Mouse (Mus musculus): Measurements from ENCODE around the gene Nlrc5.
"Not testable (repeated sequence)": the region's sequence is repeated elsewhere in the genome, so short reads cannot be mapped to it uniquely, and the experiment has no call there.

Nlrc5 gene

DNA sequence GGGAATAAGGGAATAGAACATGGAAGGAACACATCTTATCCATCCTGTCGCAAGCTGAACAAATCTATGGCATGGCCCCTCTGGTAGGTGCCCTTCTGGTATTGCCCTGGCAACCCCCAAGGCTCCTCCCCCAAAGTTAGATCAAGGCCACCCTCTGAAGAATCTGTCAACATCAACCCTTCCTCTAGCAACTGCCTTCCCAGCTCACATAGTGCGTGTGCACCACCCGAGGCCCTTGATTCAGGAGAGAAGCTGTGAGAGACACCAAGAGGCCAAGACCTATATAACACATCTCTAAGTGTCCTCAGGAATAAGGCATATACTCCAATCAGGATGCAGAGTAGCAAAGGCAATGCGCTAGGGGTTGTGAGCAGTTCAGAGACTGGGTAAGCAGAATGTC is 11.9 kb upstream of the Nlrc5 start:
- DNase-seq, result no peak

DNA sequence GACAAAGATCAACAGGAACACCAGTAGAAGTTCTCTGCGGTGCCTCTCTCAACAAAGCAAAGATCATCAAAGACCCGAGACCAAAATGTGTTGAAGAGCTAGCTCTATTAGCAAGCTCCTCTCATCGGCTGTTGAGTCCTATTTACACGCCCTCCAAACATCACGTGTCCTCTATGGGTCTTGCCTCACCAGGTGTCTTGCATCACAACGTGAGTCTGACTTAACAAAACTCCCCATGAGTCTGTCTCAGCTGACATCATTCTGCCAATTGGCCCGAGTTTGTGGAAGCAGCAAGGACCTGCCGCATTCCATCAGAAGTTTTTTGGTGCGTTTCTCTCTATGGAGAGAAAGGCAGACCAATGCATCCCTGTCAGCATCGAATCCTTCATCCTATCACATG is 6.2 kb upstream of the Nlrc5 start:
- DNase-seq, result peak; percentile 60

DNA sequence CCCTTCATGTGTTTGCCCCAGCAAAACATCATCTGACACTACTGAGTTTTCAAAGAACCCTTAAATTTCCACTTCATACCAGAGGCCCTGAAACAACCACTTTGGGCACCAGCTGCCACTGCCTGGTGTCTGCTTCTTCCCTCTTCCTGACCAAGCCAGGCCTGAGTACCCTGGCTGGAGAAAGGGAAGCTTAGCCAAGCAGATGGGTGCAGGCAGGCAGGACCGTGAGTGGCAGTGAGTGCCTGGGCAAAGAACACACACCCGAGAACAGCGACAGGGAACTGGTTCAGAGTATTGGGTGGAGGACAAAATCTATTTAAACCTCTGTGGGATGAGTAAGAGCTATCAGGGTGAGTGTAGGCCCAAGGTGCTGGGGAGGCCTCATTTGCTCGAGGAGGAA is 5.7 kb upstream of the Nlrc5 start:
- DNase-seq, result no peak

DNA sequence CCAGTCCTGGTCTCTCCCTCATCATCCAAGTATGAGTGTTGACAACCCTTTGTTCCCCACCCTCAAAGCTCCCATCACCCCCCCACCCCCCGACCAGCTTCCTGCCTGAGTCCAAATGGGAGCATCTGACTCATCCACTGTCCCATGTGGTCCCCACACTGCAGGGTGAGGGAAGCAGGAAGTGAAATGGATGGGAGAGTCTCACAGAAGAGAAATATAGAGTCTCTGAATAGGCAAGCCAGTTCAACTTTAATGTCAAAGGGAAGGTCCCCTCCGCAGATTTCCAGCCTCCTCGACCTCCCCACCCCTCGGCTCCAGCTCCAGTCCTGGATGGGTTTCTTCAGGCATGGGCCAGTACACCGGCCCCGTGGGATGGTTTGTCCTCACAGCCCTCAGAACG is 4.8 kb upstream of the Nlrc5 start:
- DNase-seq, result no peak

DNA sequence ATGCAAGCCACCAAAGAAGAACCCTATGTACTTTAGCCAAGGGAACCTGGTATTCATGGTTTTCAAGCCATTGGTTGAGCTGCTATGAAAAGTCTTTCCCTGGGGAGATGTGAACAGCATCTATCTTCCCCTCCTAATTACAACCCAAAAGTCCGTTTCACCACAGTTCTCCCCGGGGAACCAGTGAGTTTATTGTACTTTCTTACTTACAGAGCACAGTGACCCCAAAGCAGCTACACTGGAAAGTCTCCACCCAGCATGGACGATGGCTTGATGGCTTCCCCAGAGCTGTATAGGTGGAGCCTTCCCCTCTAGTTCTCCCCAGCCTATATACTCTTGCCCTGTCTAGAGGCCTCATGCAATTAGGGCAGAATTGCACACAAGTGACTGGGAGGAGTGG is 1.9 kb upstream of the Nlrc5 start:
- no peak for DNase-seq

DNA sequence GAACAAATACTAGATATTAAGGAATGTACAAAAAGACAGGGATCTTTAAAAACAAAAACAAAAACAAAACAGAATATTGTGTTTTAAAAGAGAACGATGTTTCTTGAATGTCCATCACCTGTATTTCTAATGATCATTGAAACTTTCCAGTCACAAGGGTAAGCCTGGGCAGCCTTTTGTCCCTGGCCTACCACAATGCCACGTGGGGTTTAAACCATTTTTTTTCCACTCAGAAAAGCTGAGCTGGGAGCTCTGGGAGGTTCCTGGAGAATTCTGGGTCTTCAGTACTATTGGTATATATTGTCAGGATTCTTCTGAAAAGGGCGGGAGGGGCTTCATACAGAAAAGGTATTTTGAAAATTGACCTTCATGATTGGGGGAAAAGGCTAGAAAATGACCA is 802 bp downstream of the Nlrc5 start:
- no peak for DNase-seq

DNA sequence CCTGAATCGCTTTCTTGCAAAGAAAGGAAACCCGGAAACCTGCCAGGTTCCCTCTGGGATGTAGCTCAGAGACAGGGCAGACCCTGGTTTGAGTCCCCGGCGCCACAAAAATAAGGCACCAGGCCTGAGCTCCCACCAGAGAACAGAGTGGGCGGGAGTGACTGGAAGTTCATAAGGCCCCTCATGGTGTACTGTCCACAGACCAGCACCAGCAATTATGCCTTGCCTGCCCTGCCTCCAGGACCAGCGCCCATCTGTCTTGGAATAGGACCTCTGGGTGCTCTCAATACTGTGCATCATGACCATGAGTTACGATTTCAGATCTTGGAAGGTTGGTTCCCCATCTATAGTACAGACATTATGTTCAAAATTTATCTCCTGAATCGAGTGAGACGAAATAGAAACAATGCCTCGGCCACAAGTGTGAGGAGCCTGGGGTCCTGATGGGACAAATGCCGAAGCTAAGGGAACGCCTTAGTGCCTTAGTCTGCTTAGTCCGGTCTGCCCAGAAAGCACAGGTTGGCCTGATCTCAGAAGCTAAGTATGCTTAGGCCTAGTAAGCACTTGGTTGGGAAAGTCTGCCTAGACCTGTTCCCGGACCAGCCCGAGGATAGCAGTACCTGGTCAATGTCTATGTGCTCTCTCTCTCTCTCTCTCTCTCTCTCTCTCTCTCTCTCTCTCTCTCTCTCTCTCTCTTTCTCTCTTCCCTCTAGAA is 1.4 kb downstream of the Nlrc5 start:
- no peak for DNase-seq

DNA sequence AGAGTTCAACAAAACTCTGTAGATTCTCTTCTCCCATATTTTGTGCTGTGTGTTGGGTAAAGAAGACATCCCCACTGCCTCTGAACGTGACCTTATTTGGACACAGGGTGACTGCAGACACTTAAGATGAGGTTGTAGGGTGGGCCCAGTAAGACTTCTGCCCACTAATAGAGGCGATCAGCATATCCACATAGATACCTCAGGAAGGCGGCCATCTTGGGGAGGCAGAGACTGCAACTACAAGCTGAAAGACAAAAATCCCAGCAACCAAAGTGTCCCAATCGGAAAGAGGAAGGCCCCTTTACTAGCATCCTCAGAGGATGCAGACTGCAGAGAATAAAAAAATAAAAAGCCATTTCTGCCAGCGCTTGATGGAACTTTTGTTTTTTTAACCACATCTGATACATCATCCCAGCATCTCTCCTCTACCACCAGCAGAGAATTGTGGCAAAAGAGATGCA is 2.0 kb downstream of the Nlrc5 start:
- no peak for DNase-seq

DNA sequence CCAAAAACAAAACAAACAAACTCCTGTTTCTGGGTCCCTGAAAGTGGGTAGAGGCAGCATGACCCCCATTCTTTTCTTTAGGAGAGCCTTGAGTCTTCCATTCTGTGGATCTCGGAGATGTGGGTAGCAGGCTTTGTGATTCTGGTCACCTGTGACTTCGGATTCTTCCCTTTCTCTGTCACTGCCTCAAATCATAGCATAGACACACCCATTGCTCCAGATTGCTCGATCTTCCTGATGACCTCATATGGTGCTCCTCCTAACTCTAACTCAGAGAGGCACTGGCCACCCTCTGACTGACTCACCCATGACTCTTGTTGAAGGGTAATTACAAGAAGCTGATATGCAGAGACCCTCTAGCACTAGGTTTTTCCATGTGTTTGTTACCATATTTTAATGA is 2.7 kb downstream of the Nlrc5 start:
- DNase-seq, result no peak

DNA sequence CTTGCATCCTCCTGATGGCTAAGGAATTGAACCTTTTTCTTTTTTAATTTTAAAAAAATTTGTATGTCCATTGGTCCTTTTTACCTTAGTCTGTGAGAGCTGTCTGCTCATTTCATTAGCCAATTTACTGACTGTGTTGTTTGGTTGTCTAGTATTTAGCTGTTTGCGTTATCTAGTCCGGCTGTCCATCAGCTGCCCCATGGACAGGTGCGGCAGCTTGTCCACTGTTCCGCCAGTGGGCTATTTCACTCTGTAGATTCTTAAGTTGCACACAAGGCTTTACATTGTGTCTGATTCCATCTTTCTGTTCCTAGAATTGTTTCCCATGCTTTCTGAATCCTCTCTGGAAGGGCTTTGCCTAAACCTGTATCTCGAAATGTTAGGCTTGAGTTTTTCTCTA is 4.5 kb downstream of the Nlrc5 start:
- no peak for DNase-seq

DNA sequence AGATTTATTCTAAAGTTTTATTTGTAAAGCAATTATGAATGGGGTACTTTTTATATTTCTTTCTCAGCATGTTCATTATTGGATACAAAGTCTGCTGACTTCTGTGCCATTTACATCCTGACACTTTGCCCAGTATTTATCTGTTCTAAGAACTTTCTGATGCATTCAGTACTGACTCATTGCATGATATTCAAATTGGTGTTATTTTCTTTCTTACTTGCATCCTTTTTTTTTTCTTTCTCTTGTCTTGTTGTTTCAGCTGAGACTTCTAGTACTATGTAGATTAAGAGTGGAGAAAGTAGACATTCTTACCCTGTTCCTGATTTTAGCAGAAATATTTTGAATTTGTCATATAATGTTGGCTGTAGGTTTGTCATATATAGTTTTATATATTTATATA is 5.5 kb downstream of the Nlrc5 start:
- no peak for DNase-seq

DNA sequence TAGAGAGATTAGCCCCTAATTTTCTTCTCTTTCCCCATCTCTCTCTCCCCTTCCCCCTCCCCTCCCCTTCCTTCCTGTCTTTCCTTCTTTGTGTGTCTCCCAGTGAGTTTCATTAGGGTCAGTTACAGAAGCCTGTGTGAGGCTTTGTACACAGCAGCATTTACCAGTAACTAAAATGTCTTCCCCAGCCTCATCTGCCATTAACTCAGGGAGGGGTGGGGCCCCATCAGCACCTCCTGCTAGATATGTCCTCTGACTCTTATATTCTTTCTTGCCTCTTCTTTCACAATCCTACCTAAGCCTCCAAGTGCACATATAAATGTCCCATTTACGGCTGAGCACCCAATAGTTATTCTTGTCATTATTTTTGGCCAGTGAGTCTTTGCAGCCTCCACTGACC is 6.2 kb downstream of the Nlrc5 start:
- DNase-seq, result no peak

DNA sequence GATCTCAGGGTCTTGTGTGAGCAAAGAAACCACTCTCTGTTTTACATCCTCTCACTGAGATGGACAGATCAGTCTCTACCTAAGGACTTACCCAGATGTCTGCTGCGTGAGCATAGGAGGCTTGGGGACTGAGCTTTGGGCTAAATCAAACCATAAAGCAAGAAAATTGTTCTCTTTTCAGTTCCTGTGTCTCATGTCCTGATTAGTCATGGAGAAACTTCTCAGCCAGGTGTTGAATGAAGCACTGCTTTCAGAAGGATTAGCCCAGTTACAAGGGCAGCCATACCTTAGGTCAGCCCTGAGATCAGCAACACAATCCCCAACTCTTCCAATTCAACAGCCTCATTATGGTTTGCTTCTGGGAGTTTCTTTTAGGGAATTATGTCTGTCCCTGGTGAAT is 7.5 kb downstream of the Nlrc5 start:
- no peak for DNase-seq

DNA sequence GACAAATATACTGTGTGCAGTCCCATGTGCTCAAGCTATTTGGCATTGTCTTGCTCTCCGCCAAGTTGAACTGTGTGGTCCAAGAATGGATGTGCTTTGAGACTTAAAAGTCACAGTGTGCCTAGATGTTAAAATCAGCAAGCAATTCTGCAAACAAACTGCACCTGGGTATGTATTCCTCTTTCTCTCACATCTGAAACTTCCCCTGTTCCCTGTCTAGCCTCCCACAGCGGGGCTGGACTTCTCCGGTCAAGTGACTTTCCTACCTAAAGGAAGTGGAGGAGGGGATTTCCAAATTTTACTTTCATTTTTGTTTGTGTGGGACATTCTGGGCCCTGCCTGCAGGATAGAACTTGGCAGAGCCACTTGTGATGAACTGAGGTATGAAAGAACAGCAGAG is 9.0 kb downstream of the Nlrc5 start:
- DNase-seq, result peak; percentile 34

DNA sequence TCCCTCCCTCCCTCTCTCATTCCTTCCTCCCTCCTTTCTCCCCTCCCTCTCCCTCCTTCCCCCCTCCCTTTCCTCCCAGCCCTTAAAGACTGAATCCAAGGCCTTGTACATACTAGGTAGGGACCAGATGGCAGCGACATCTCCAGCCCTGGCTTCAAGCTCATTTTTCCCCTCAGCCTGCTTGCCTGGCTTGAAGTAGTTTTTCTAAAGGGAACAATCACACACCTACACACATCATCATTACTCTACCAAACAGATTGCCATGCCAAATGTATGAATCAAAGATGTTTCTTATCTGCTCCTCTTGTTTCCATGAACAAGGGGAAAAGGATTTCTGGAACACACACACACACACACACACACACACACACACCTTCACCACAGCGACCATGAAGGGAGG is 10.3 kb downstream of the Nlrc5 start:
- no peak for DNase-seq

DNA sequence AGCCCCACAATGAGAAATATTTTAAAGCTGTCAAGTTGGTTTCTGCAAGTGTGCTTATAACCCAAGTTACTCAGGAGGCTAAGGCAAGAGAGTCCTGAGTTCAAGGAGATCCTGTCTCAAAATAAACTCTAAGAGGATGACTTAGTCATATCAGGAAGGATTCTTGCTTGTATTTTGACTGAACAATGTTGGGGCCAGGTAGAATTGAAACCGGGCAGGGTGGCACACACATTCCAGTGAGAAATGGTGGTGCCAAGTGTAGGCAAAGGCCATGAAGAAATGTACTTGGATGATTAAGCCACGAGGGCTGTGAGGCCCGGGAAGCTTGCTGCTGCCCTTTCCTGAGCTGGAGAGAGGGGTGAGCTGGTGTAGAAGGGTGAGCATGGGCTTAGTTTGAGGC is 13.0 kb downstream of the Nlrc5 start:
- DNase-seq, result no peak

DNA sequence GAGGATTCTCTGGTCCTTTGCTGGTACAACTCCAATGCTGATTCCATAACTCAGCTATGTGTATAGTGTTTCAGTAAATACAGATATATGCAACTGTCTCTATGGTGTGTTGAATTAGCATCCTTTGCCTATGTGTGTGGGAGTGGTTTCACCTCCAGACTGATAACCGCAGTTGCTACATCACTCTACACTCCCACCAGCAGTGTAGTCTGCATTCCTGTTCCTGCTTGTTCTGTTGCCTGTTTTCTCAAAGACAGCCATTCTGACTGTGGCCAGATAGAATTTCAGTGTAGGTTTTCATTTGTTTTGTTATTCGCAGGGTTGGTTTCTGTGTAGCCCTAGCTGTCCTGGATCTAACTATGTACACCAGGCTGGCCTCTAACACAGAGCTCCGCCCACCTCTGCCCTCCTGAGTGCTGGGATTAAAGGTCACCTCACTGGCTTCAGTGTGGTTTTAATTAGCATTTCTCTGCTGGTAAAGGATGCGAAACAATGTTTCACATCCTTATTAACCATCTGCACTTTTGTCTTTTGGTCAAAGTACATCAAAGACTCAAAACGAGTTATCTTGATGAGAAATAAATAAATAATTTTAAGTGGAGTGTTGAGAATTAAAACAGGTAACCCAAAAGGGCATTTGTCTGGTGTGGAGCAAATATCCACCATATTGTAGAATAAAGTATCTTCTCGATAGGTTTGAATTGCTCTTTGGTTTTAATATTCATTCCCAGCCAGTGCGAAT is 13.6 kb downstream of the Nlrc5 start:
- no peak for DNase-seq

DNA sequence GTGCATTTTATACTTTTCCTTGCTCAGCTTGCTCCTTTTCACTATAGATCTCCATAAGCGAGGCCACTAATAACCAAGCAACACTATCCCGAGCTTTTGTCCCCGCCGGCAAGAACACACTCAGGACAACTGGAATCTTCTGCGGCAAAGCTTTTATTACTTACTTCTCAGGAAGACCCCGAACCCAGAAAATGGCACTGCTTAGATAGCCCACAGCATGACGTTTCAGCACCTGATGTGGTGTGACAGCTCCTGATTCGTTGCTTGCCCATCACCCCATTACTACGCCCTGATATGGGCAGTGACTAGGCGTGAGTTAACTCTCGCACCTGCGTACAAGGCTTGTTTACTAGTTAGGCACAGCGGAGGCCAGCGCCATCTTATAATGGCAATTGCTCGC is 18.8 kb downstream of the Nlrc5 start:
- DNase-seq, result not testable (repeated sequence)

DNA sequence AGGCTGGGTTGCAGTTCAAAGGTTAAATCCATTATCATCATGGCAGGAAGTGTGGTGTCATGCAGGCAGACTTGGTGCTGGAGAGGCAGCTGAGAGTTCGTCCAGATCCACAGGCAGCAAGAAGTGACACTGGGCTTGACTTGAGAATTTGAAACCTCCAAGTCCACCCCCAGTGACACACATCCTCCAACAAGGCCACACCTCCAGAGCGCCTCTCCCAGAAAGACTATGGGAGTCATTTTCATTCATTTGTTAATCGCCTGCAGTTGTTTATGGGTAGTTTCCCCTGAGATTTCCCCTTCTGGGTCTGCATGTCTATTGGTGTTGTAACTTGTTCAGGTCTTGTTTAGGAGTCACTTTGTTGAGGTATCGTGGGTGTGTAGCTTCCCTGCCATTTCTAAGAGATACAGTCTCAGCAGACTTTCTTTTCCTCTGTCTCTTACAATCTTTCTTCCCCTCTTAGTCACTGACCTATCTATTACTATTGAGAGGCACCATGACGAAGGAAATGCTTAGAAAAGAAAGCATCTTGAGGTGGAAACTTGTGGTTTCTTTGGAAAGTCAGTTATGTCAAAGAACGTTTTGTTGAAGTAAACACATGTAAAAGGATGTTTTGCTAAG is 19.8 kb downstream of the Nlrc5 start:
- no peak for DNase-seq

DNA sequence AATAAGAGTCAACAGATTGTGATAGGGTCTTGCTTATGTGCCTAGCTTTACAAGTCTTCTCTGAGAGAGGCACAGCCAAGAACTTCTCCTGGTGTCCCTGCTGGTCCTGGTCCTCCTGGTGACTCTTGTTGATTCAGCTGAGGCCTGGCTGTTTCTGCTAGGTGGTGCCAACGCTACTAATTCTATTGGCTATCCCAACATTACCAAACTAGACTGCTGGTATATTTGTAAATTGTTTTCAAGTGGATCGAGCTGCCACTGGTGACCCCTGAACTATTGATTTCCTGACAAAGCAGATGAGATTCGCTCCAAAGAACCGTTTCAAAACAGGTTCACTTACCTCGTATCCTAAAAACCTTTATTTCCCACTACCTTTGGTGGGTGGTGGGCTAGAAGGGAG is 20.7 kb downstream of the Nlrc5 start:
- no peak for DNase-seq

DNA sequence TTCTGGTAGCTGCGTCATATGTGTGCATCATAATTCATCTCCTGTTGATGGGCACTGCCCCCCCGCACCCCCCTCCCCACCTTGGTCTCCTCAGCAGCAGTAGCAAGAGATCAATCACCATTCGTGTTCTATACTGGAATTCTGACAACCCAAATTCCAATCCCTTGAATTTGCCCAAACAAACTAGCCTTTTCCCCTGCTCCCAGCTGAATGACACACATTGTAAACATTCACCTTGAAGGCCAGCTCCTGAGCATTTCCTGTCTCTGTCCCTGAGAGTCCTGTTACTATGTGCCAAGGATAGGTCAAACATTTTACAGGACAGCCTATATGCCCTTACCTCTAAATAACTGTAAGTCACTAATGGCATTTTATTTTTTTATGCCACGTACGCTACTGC is 21.9 kb downstream of the Nlrc5 start:
- DNase-seq, result no peak

DNA sequence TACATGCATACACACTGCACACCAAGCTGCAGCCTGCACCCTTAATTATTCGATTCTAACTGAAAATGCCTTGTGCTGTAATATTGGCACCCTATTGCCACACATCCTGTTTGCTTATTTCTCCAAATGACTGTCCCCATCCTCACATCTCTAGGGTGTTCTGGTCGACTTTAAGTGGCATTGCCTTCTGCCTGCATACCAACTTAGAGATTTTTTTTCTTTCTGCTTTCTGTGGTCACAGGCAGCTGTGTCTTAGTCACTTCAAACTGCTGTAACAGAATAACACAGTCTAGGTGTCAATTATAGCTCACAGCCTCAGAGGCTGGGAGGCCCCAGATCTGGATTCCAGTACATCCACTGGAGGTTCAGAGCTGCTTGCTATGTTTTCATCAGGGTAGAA is 24.4 kb downstream of the Nlrc5 start:
- no peak for DNase-seq

DNA sequence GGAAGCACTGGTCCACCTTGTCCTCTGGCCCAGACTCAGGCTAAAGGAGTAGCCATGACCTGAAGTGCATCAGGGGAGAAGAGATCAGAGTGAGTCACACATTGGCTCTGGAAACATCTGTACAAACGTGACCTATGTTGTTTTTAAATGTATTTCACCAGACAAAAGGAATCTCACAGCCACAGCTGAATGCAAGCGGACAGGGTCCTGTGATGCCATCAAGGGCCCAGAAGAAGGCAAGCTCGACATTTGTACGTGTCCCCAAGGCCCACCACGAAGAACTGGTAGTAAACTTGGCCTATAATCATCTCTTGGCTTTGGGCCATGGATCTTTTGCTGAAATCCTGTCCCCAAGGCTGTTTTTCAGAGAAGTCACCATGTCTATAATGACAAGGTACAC is 35.5 kb downstream of the Nlrc5 start:
- DNase-seq, result no peak

DNA sequence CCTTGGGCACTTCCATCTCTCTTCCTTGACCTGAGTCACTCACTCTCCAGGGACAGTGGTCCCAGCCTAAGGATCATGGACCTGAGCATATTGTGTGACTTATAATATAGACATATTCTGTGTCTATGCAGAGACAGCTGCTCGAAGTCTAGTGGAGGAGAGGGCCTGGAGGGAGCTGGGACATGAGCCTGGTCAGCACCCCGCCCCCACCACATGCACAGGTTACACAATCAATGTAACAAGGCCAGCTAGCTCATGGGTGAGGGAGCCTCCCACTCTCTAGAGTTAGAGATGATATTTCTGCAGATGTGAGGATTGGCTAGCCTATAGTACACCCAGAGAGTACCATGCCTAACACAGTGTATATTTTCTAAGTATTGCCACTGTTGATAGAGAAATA is 36.6 kb downstream of the Nlrc5 start:
- no peak for DNase-seq
